Mouse (Mus musculus): ENCODE data around the gene St7. TPM values are rescaled to one million over a fixed set of nuclear protein-coding genes. Genes with fewer than 3 reads are reported as not detected.

St7 gene
- polyA plus RNA-seq, 1 experiment: 22.8 TPM

DNA sequence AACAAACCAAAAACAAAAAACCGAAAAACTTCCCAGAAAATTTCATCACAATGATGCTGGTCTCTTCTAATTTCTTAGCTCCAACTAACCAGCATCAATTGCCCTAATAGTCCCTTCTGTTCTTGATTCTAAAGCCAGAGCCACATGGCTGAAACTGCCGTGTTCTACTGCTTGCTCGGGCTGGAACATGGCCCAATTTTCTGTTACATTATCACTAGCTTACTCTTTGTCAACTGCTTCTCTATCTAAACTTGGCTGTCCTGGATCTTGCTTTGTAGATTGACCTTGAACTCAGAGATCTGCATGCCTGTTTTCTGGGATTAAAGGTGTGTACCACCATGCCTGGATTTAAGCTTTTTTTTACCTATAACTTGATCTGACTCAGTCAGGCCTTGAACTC is 13.2 kb downstream of the St7 start:
- TF ChIP-seq CTCF (IDR thresholded peaks at IDR 0.05; ENCODE audit: extremely low read depth, insufficient read depth, low read length) (no peak), POLR2A (IDR thresholded peaks at IDR 0.05; ENCODE audit: extremely low read depth, insufficient read depth, low read length) (no peak)
- Histone ChIP-seq H3K4me1 (ENCODE audit: control insufficient read depth, insufficient read depth, low read length) (no peaks in the 10 kb centered on the region), H3K4me3 (ENCODE audit: insufficient read depth, low read length) (no peak overlapping the region), H3K27ac (ENCODE audit: insufficient read depth, low read length) (no peak overlapping the region)

DNA sequence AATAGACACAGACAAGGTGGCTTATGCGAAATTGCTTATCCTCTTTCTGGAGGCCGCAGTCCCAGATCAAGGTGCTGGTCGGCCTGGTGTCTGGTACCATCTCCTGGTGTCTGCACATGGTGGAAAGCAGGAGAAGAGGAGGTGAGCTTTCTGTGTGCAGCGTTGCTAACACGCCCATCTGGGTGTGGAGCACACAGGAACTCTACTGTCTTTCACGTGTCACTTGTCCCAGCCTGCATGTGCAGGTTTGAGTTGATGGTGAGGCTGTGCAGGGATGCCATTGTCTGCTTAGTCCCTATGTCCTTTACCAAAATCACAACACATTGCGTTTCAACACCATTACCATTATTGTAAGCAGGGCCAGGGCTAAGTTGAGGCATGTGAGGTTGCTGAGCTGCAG is 26.2 kb downstream of the St7 start:
- Histone ChIP-seq H3K4me1 (ENCODE audit: control insufficient read depth, insufficient read depth, low read length) (no peaks in the 10 kb centered on the region), H3K4me3 (ENCODE audit: insufficient read depth, low read length) (no peak overlapping the region), H3K27ac (ENCODE audit: insufficient read depth, low read length) (no peak overlapping the region)
- TF ChIP-seq CTCF (IDR thresholded peaks at IDR 0.05; ENCODE audit: extremely low read depth, insufficient read depth, low read length) (no peak), POLR2A (IDR thresholded peaks at IDR 0.05; ENCODE audit: extremely low read depth, insufficient read depth, low read length) (no peak)

DNA sequence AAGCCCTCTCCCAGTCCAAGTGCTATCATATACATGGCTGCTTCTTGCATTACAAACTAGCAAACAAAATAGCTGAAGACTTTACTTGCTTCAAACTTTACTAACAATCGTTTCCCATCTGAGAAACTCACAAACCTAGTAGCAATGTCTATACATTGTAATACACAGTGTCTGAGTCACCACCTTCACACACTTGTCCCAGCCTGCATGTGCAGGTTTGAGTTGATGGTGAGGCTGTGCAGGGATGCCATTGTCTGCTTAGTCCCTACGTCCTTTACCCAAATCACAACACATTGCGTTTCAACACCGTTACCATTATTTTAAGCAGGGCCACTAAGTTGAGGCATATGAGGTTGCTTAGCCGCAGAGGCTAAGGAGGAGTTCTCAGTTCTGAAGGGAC is 26.7 kb downstream of the St7 start:
- H3K27ac ChIP-seq (ENCODE audit: insufficient read depth, low read length): no peak overlapping the region
- no peaks in the 10 kb centered on the region for H3K4me1 ChIP-seq (ENCODE audit: control insufficient read depth, insufficient read depth, low read length)
- H3K4me3 ChIP-seq (ENCODE audit: insufficient read depth, low read length): no peak overlapping the region
- TF ChIP-seq CTCF (IDR thresholded peaks at IDR 0.05; ENCODE audit: extremely low read depth, insufficient read depth, low read length): no peak
- no peak for TF ChIP-seq POLR2A (IDR thresholded peaks at IDR 0.05; ENCODE audit: extremely low read depth, insufficient read depth, low read length)

DNA sequence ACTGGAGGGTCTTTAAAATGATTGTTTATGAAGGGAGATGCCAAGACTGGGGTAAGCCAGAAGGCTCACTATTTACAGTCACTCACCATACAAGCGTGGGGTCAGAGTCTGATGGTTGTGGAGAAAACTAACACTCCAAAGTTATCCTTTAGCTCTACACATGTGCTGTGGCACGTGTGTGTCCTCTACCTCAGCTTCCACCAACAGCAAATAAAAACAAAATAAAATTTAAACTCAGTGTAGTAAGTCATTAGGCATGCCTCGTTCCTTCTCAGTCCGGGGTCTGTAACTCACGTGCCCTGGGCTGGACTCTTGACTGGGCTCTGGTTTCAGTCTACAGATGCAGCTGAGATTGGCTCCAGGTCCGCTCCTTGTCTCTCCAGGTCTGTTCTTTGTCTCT is 27.3 kb downstream of the St7 start:
- Histone ChIP-seq H3K4me1 (ENCODE audit: control insufficient read depth, insufficient read depth, low read length) (no peaks in the 10 kb centered on the region), H3K4me3 (ENCODE audit: insufficient read depth, low read length) (no peak overlapping the region), H3K27ac (ENCODE audit: insufficient read depth, low read length) (no peak overlapping the region)
- TF ChIP-seq POLR2A (IDR thresholded peaks at IDR 0.05; ENCODE audit: extremely low read depth, insufficient read depth, low read length) (no peak), CTCF (IDR thresholded peaks at IDR 0.05; ENCODE audit: extremely low read depth, insufficient read depth, low read length) (no peak)

DNA sequence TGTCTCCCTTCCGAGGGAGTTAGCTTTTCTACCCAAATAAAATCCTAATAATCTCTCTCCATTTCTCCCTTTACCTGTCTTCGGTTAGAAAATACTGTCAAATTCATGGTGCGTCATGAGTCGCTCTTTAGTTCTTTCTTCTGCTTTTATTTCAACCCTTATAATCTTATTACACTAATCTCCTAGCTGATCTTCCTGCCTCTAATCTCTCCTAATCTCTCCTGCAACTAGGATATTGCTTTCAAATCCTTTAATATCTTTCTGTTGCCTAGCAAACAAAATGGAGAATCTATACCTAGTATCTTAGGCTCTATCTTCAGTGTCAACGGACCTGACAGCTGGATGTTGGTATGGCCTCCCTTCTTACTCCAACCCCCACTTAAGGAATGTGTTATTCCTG is 29.0 kb downstream of the St7 start:
- Histone ChIP-seq H3K4me3 (ENCODE audit: insufficient read depth, low read length) (no peak overlapping the region), H3K27ac (ENCODE audit: insufficient read depth, low read length) (no peak overlapping the region), H3K4me1 (ENCODE audit: control insufficient read depth, insufficient read depth, low read length) (no peaks in the 10 kb centered on the region; the same call in 1 of the 2 replicates)
- TF ChIP-seq CTCF (IDR thresholded peaks at IDR 0.05; ENCODE audit: extremely low read depth, insufficient read depth, low read length) (no peak), POLR2A (IDR thresholded peaks at IDR 0.05; ENCODE audit: extremely low read depth, insufficient read depth, low read length) (no peak)

DNA sequence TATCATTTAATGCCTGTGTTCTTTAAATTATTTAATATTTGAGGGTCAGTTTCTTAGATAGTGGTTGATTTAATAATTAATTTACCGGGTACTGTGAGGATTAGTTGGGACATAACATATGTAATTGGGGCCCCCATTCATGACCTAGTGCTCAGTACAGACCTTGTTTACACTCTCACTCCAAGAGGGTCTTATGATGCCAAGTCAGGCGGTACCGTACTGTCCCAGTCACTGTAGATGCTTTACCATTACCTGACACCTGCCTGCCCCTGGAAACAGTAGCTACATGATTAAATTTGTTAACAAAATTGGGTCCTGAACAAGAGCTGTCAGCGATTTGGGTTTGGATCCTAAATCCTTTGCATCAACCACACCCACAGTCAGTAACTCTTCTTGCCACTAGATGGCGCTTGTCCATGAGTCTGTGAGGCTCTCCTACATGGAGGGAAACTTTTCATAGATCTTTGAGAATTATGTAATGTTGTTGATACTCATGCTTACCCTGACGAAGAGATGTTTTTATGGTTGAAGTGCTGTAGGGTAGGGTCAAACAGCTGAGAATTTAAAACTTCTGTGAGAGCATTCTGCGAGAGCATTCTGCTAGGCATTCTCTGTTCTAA is 33.2 kb downstream of the St7 start:
- Histone ChIP-seq H3K4me3 (ENCODE audit: insufficient read depth, low read length) (no peak overlapping the region), H3K27ac (ENCODE audit: insufficient read depth, low read length) (no peak overlapping the region), H3K4me1 (ENCODE audit: control insufficient read depth, insufficient read depth, low read length) (no peaks in the 10 kb centered on the region; the same call in 1 of the 2 replicates)
- no peak for TF ChIP-seq POLR2A (IDR thresholded peaks at IDR 0.05; ENCODE audit: extremely low read depth, insufficient read depth, low read length)
- peak; percentile 88 for TF ChIP-seq CTCF (IDR thresholded peaks at IDR 0.05; ENCODE audit: extremely low read depth, insufficient read depth, low read length)

DNA sequence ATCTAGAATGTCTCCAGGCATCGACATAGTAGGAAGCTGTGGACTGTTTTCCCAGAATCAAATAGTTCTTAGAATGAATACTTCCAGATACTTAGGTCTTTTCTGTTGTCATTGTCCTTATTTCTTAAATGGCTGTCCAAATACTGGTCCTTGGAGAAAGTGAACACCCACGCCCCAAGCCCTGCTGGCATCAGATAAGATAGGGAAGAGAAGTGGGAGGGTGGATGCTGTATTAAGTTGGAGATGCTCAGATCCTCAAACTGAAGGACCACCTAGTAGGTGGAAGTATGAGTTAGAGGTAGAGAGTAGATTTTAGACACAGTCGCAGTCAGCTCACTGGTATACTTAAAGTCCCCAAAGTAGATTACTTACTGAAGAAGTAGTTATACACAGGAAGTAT is 34.5 kb downstream of the St7 start:
- no peak overlapping the region for H3K27ac ChIP-seq (ENCODE audit: insufficient read depth, low read length)
- H3K4me1 ChIP-seq (ENCODE audit: control insufficient read depth, insufficient read depth, low read length): no peaks in the 10 kb centered on the region; the same call in 1 of the 2 replicates
- TF ChIP-seq POLR2A (IDR thresholded peaks at IDR 0.05; ENCODE audit: extremely low read depth, insufficient read depth, low read length) (no peak), CTCF (IDR thresholded peaks at IDR 0.05; ENCODE audit: extremely low read depth, insufficient read depth, low read length) (no peak)
- no peak overlapping the region for H3K4me3 ChIP-seq (ENCODE audit: insufficient read depth, low read length)

DNA sequence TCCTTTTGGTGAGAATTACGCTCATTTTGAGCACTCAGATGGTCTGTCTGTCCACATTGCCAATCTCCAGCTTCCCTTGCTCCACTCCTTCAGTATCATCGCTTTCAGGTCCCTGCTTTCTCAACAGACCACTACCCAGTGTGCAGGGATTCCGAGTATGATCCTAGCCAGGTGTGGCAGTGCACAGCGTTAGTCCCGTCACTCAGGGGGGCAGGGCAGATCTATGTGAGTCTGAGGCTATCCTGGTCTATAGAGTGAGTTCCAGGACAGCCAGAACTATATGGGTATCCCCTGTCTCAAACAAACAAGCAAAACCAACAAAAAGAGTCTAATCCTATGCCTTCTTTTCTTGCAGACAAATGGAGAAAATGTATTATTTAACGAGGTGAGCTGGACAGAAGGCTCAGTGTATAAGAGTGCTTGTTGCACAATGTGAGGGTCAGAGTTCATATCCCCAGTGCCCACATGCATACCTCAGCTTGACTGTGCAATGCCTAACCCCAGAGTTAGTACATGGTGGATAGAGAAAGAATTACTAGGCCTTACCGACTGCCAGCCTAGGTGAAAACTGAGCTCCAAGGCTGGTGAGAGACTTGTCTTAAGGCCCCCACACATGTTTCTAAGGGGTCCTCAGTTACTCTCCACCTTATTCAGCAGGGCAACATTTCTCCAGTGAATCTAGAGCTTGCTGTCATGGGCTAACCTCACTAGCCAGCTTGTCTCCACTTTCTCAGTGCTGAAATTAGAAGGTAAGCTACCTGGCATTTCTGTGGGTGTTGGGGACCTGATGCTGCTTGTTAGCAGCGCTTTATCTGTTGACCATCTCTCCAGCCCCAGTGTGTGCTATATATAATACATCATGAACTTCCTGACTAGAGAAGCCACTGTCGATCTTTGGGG is 35.4 kb downstream of the St7 start:
- H3K4me1 ChIP-seq (ENCODE audit: control insufficient read depth, insufficient read depth, low read length): no peaks in the 10 kb centered on the region; the same call in 1 of the 2 replicates
- H3K4me3 ChIP-seq (ENCODE audit: insufficient read depth, low read length): no peak overlapping the region
- TF ChIP-seq CTCF (IDR thresholded peaks at IDR 0.05; ENCODE audit: extremely low read depth, insufficient read depth, low read length) (no peak), POLR2A (IDR thresholded peaks at IDR 0.05; ENCODE audit: extremely low read depth, insufficient read depth, low read length) (no peak)
- H3K27ac ChIP-seq (ENCODE audit: insufficient read depth, low read length): no peak overlapping the region

DNA sequence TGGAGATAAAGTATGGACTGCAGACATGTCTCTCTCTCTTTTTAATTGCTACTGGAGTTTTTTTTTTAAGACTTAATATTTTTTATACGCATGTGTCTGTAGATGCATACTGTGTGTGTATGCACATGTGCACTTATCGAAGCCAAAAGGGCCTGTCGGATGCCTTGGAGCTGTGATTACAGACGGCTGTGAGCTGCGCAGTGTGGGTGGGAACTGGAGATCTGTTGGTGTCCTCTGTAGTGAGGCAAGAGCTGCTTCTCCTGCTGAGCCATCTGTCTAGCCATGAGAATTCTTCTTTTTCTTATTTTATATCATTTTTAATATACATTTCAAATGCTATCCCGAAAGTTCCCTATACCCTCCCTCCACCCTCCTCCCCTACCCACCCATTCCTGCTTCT is 37.4 kb downstream of the St7 start:
- TF ChIP-seq CTCF (IDR thresholded peaks at IDR 0.05; ENCODE audit: extremely low read depth, insufficient read depth, low read length) (no peak), POLR2A (IDR thresholded peaks at IDR 0.05; ENCODE audit: extremely low read depth, insufficient read depth, low read length) (no peak)
- H3K4me1 ChIP-seq (ENCODE audit: control insufficient read depth, insufficient read depth, low read length): no peaks in the 10 kb centered on the region; the same call in 1 of the 2 replicates
- no peak overlapping the region for H3K4me3 ChIP-seq (ENCODE audit: insufficient read depth, low read length)
- H3K27ac ChIP-seq (ENCODE audit: insufficient read depth, low read length): no peak overlapping the region

DNA sequence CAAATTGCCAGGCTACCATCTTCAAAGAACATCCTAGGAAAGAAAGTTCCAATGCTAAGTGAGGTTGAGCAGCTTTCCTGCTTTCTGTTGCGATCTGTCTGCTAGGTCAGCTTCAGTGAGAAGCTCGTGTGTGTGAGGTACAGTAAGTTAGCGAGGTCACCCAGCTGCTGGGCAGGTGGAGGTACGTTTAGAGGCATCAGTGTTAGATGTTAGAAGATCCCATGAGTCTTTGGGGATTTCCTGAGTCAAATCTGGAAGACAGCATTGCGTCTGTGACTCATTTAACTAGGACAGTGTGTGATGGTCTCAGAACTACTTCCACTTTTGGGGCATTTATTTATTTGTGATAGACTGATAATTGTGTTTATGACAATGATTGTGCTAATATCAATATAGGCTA is 39.0 kb downstream of the St7 start:
- Histone ChIP-seq H3K4me1 (ENCODE audit: control insufficient read depth, insufficient read depth, low read length) (no peaks in the 10 kb centered on the region), H3K27ac (ENCODE audit: insufficient read depth, low read length) (no peak overlapping the region), H3K4me3 (ENCODE audit: insufficient read depth, low read length) (no peak overlapping the region)
- no peak for TF ChIP-seq CTCF (IDR thresholded peaks at IDR 0.05; ENCODE audit: extremely low read depth, insufficient read depth, low read length)
- no peak for TF ChIP-seq POLR2A (IDR thresholded peaks at IDR 0.05; ENCODE audit: extremely low read depth, insufficient read depth, low read length)
